Mouse (Mus musculus): ENCODE measurements around the gene Gad2. TPM values are rescaled to one million over a fixed set of nuclear protein-coding genes. Genes with fewer than 3 reads are reported as not detected.

The Gad2 gene
- total and polyA plus RNA-seq, 2 experiments from 2014 or later, result 0.11 TPM; not detected in 1

GRCm38 (mm10) chr2:22627147-22627666 lies 5.2 kb downstream of the Gad2 start:
- TF ChIP-seq EP300 (IDR thresholded peaks at IDR 0.05; ENCODE audit: low read depth), result no peak
- Histone ChIP-seq H3K4me1 (ENCODE audit: control insufficient read depth, insufficient read depth) (peaks cover 7% of the 10 kb centered on the region; the same call in 1 of the 2 replicates), H3K4me3 (ENCODE audit: low read depth, low read length) (no peak overlapping the region), H3K36me3 (replicated peaks; ENCODE audit: control insufficient read depth, insufficient read depth, low read length) (no peaks in the 10 kb centered on the region), H3K27ac (ENCODE audit: low read depth) (no peak overlapping the region), H3K9me3 (replicated peaks; ENCODE audit: control insufficient read depth, low read length) (no peaks in the 10 kb centered on the region), H3K9ac (replicated peaks; ENCODE audit: low read depth, low read length) (no peak overlapping the region), H3K27me3 (ENCODE audit: control insufficient read depth, insufficient read depth, low read length) (peaks cover 55% of the 10 kb centered on the region), H3K4me2 (ENCODE audit: low read depth, low read length) (no peak overlapping the region)
- WGBS, result 36% methylated on average over 3 of the region's 3 CpGs
- DNase-seq (ENCODE audit: low spot score) (no peak), ATAC-seq (ENCODE audit: insufficient read depth, low read depth) (no peak)

- ATAC-seq (ENCODE audit: insufficient read depth, low read depth), result no peak
- H3K9me3 ChIP-seq (replicated peaks; ENCODE audit: control insufficient read depth, low read length), result no peaks in the 10 kb centered on the region
- 27% methylated on average over 5 of the region's 5 CpGs for WGBS
- peaks cover 5% of the 10 kb centered on the region; the same call in 1 of the 2 replicates for H3K4me1 ChIP-seq (ENCODE audit: control insufficient read depth, insufficient read depth)
- H3K27ac ChIP-seq (ENCODE audit: low read depth), result no peak overlapping the region
- no peak overlapping the region for H3K4me2 ChIP-seq (ENCODE audit: low read depth, low read length)
- H3K27me3 ChIP-seq (ENCODE audit: control insufficient read depth, insufficient read depth, low read length), result peaks cover 48% of the 10 kb centered on the region
- no peak overlapping the region for H3K4me3 ChIP-seq (ENCODE audit: low read depth, low read length)
- no peak for DNase-seq (ENCODE audit: low spot score)
- H3K9ac ChIP-seq (replicated peaks; ENCODE audit: low read depth, low read length), result no peak overlapping the region
- TF ChIP-seq CTCF (IDR thresholded peaks at IDR 0.05; ENCODE audit: low read depth) (no peak), EP300 (IDR thresholded peaks at IDR 0.05; ENCODE audit: low read depth) (no peak)
- no peaks in the 10 kb centered on the region for H3K36me3 ChIP-seq (replicated peaks; ENCODE audit: control insufficient read depth, insufficient read depth, low read length)
Observed at GRCm38 (mm10) chr2:22627819-22628432, 5.9 kb downstream of the Gad2 start.

- no peak for DNase-seq (ENCODE audit: low spot score)
- no peaks in the 10 kb centered on the region for H3K9me3 ChIP-seq (replicated peaks; ENCODE audit: control insufficient read depth, low read length)
Observed at GRCm38 (mm10) chr2:22634766-22635165, 12.8 kb downstream of the Gad2 start.

GRCm38 (mm10) chr2:22646134-22646533 lies 24.1 kb downstream of the Gad2 start:
- DNase-seq (ENCODE audit: low spot score), result no peak
- Histone ChIP-seq H3K9ac (replicated peaks; ENCODE audit: low read depth, low read length) (no peak overlapping the region), H3K4me3 (ENCODE audit: low read depth, low read length) (no peak overlapping the region), H3K27ac (ENCODE audit: low read depth) (no peak overlapping the region), H3K9me3 (replicated peaks; ENCODE audit: control insufficient read depth, low read length) (no peaks in the 10 kb centered on the region), H3K4me2 (ENCODE audit: low read depth, low read length) (no peak overlapping the region), H3K36me3 (replicated peaks; ENCODE audit: control insufficient read depth, insufficient read depth, low read length) (no peaks in the 10 kb centered on the region), H3K4me1 (ENCODE audit: control insufficient read depth, insufficient read depth) (no peaks in the 10 kb centered on the region), H3K27me3 (ENCODE audit: control insufficient read depth, insufficient read depth, low read length) (no peaks in the 10 kb centered on the region)
- TF ChIP-seq EP300 (IDR thresholded peaks at IDR 0.05; ENCODE audit: low read depth) (no peak), CTCF (IDR thresholded peaks at IDR 0.05; ENCODE audit: low read depth) (no peak)
- WGBS, result 48% methylated on average over 1 of the region's 1 CpGs
- no peak for ATAC-seq (ENCODE audit: insufficient read depth, low read depth)

More at GRCm38 (mm10) chr2:22634766-22635165, 12.8 kb downstream of the Gad2 start:
- 43% methylated on average over 8 of the region's 8 CpGs for WGBS
- TF ChIP-seq EP300 (IDR thresholded peaks at IDR 0.05; ENCODE audit: low read depth) (no peak), CTCF (IDR thresholded peaks at IDR 0.05; ENCODE audit: low read depth) (peak; percentile 38)
- Histone ChIP-seq H3K9ac (replicated peaks; ENCODE audit: low read depth, low read length) (no peak overlapping the region), H3K4me2 (ENCODE audit: low read depth, low read length) (no peak overlapping the region), H3K4me1 (ENCODE audit: control insufficient read depth, insufficient read depth) (no peaks in the 10 kb centered on the region), H3K36me3 (replicated peaks; ENCODE audit: control insufficient read depth, insufficient read depth, low read length) (no peaks in the 10 kb centered on the region), H3K27me3 (ENCODE audit: control insufficient read depth, insufficient read depth, low read length) (no peaks in the 10 kb centered on the region), H3K4me3 (ENCODE audit: low read depth, low read length) (no peak overlapping the region), H3K27ac (ENCODE audit: low read depth) (no peak overlapping the region)
- no peak for ATAC-seq (ENCODE audit: insufficient read depth, low read depth)

- DNase-seq (ENCODE audit: low spot score), result no peak
- Histone ChIP-seq H3K9ac (replicated peaks; ENCODE audit: low read depth, low read length) (no peak overlapping the region), H3K4me2 (ENCODE audit: low read depth, low read length) (no peak overlapping the region), H3K4me3 (ENCODE audit: low read depth, low read length) (no peak overlapping the region), H3K9me3 (replicated peaks; ENCODE audit: control insufficient read depth, low read length) (no peaks in the 10 kb centered on the region), H3K36me3 (replicated peaks; ENCODE audit: control insufficient read depth, insufficient read depth, low read length) (no peaks in the 10 kb centered on the region), H3K27me3 (ENCODE audit: control insufficient read depth, insufficient read depth, low read length) (no peaks in the 10 kb centered on the region), H3K27ac (ENCODE audit: low read depth) (no peak overlapping the region), H3K4me1 (ENCODE audit: control insufficient read depth, insufficient read depth) (no peaks in the 10 kb centered on the region)
- no peak for ATAC-seq (ENCODE audit: insufficient read depth, low read depth)
- 56% methylated on average over 1 of the region's 1 CpGs for WGBS
- TF ChIP-seq EP300 (IDR thresholded peaks at IDR 0.05; ENCODE audit: low read depth), result no peak
- TF ChIP-seq CTCF (IDR thresholded peaks at IDR 0.05; ENCODE audit: low read depth), result no peak
Observed at GRCm38 (mm10) chr2:22648394-22648793, 26.4 kb downstream of the Gad2 start.

GRCm38 (mm10) chr2:22651826-22652225 lies 29.8 kb downstream of the Gad2 start:
- Histone ChIP-seq H3K27ac (ENCODE audit: low read depth) (no peak overlapping the region), H3K27me3 (ENCODE audit: control insufficient read depth, insufficient read depth, low read length) (no peaks in the 10 kb centered on the region), H3K4me3 (ENCODE audit: low read depth, low read length) (no peak overlapping the region), H3K4me1 (ENCODE audit: control insufficient read depth, insufficient read depth) (no peaks in the 10 kb centered on the region), H3K4me2 (ENCODE audit: low read depth, low read length) (no peak overlapping the region), H3K9ac (replicated peaks; ENCODE audit: low read depth, low read length) (no peak overlapping the region), H3K9me3 (replicated peaks; ENCODE audit: control insufficient read depth, low read length) (no peaks in the 10 kb centered on the region), H3K36me3 (replicated peaks; ENCODE audit: control insufficient read depth, insufficient read depth, low read length) (no peaks in the 10 kb centered on the region)
- TF ChIP-seq EP300 (IDR thresholded peaks at IDR 0.05; ENCODE audit: low read depth), result no peak
- no peak for TF ChIP-seq CTCF (IDR thresholded peaks at IDR 0.05; ENCODE audit: low read depth)
- DNase-seq (ENCODE audit: low spot score) (no peak), ATAC-seq (ENCODE audit: insufficient read depth, low read depth) (no peak)
- 47% methylated on average over 4 of the region's 4 CpGs for WGBS

Data from heart, postnatal 0 days (tissue).